Comparison of ENCODE assay signal across 9 mouse cellular contexts in the genomic region with DNA sequence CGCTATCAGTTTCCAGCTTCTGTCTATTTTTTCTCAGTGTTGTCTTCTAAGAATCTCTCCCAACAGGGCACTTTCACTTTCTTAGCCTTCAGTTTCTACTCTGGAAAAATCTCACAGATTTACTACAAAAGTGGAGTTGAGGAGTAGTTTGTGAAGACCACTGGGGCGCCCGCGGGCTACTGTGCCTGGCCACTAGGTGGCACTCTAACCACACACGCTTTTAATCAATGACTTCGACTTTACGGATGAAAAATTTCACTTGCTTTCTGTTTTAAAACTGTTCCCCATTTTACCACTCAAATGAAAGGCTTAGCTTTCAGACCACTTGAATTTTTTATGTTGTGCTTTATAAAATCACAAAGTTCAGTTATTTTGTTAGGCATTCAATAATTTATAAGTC.
A peak's percentile ranks its signal among the peaks of the same experiment; 100 is the strongest.
DNase-seq lines count a peak whose midpoint lies in the region; ATAC-seq and TF ChIP-seq lines count a peak whose summit lies in the region.
"Had no signal": no experiment of that assay in that cellular context is flagged by ENCODE, and none has a peak within 500 bp of the region (broad histone marks: within the 10 kb centered on the region; RNA-seq: fewer than 3 reads in every experiment).

No protein-coding gene starts in this region.

- no peaks in the 10 kb centered on the region for H3K9me3 ChIP-seq in kidney, embryonic 15.5 days (replicated peaks)
- H3K9me3 ChIP-seq in kidney, embryonic 16.5 days (ENCODE audit: low read length): no peaks in the 10 kb centered on the region
- no peaks in the 10 kb centered on the region for H3K9me3 ChIP-seq in limb, embryonic 15.5 days
- H3K9me3 ChIP-seq: embryonic facial prominence, embryonic 13.5 days had no signal

- 11% methylated on average over 7 of the region's 7 CpGs for WGBS in kidney, embryonic 15.5 days
- WGBS in kidney, embryonic 16.5 days: 12% methylated on average over 7 of the region's 7 CpGs
- WGBS in limb, embryonic 15.5 days: 4% methylated on average over 7 of the region's 7 CpGs

- peak; percentile 3 for DNase-seq in kidney, adult 11 months
- peak; percentile 35 for DNase-seq in cerebellum, adult 9-10 months
- peak; percentile 55 to 72 for DNase-seq in frontal cortex, postnatal 25 days (ENCODE audit: low spot score in 2 of 2)
- DNase-seq in neural tube, embryonic 10.5 days (ENCODE audit: extremely low spot score, low spot score): peak; percentile 63

- no peak for TF ChIP-seq POLR2A in testis, adult 2 months (IDR thresholded peaks at IDR 0.05; ENCODE audit: control insufficient read depth, low read depth, low read length)

- no peak for ATAC-seq in kidney, embryonic 15.5 days (replicated peaks; ENCODE audit: low FRiP score)
- ATAC-seq in kidney, embryonic 16.5 days (ENCODE audit: low FRiP score, low TSS enrichment): no peak
- ATAC-seq in limb, embryonic 15.5 days (ENCODE audit: insufficient number of reproducible peaks, low FRiP score, low TSS enrichment, low read depth): no peak

- TF ChIP-seq CTCF in testis, adult 2 months (IDR thresholded peaks at IDR 0.05; ENCODE audit: control insufficient read depth, insufficient read depth, insufficient replicate concordance, low read depth, low read length): peak; percentile 80; the same call in 1 of the 2 replicates

- no peak overlapping the region for H3K4me2 ChIP-seq in kidney, embryonic 15.5 days
- H3K4me2 ChIP-seq in kidney, embryonic 16.5 days (replicated peaks; ENCODE audit: low read depth, low read length): 0 out of 2 replicates have a peak overlapping the region, but pooled peaks have one; percentile 7
- 0 out of 2 replicates have a peak overlapping the region, but pooled peaks have one; percentile 17 for H3K4me2 ChIP-seq in limb, embryonic 15.5 days
- H3K4me2 ChIP-seq: embryonic facial prominence, embryonic 13.5 days had no signal

- H3K9ac ChIP-seq in kidney, embryonic 15.5 days: no peak overlapping the region
- H3K9ac ChIP-seq in kidney, embryonic 16.5 days (replicated peaks; ENCODE audit: low read length): no peak overlapping the region
- no peak overlapping the region for H3K9ac ChIP-seq in limb, embryonic 15.5 days
- H3K9ac ChIP-seq: embryonic facial prominence, embryonic 13.5 days had no signal

- H3K27me3 ChIP-seq in kidney, embryonic 15.5 days: no peaks in the 10 kb centered on the region
- no peaks in the 10 kb centered on the region for H3K27me3 ChIP-seq in kidney, embryonic 16.5 days (ENCODE audit: insufficient read depth, low read length)
- H3K27me3 ChIP-seq in limb, embryonic 15.5 days: no peaks in the 10 kb centered on the region
- H3K27me3 ChIP-seq in testis, adult 2 months (ENCODE audit: control insufficient read depth, insufficient read depth, low read length): no peaks in the 10 kb centered on the region
- H3K27me3 ChIP-seq: embryonic facial prominence, embryonic 13.5 days had no signal

- no peaks in the 10 kb centered on the region for H3K4me1 ChIP-seq in kidney, embryonic 15.5 days
- no peaks in the 10 kb centered on the region for H3K4me1 ChIP-seq in kidney, embryonic 16.5 days (ENCODE audit: insufficient read depth, low read length)
- no peaks in the 10 kb centered on the region for H3K4me1 ChIP-seq in limb, embryonic 15.5 days
- H3K4me1 ChIP-seq in testis, adult 2 months (ENCODE audit: control insufficient read depth, insufficient read depth, low read length): no peaks in the 10 kb centered on the region
- H3K4me1 ChIP-seq: embryonic facial prominence, embryonic 13.5 days had no signal

- H3K27ac ChIP-seq in kidney, embryonic 15.5 days: no peak overlapping the region
- no peak overlapping the region for H3K27ac ChIP-seq in kidney, embryonic 16.5 days (ENCODE audit: low read length)
- no peak overlapping the region for H3K27ac ChIP-seq in limb, embryonic 15.5 days
- no peak overlapping the region for H3K27ac ChIP-seq in testis, adult 2 months (ENCODE audit: control insufficient read depth, insufficient read depth, low read depth, low read length)
- H3K27ac ChIP-seq: embryonic facial prominence, embryonic 13.5 days had no signal

- H3K4me3 ChIP-seq in kidney, embryonic 15.5 days (replicated peaks): no peak overlapping the region; the same call in 1 of the 2 replicates
- H3K4me3 ChIP-seq in kidney, embryonic 16.5 days (ENCODE audit: low read length): no peak overlapping the region
- H3K4me3 ChIP-seq in limb, embryonic 15.5 days: peak overlapping the region; percentile 10; the same call in 1 of the 2 replicates
- no peak overlapping the region for H3K4me3 ChIP-seq in testis, adult 2 months (ENCODE audit: control insufficient read depth, low read depth, low read length)
- H3K4me3 ChIP-seq: embryonic facial prominence, embryonic 13.5 days had no signal

- no peaks in the 10 kb centered on the region for H3K36me3 ChIP-seq in kidney, embryonic 15.5 days
- H3K36me3 ChIP-seq in kidney, embryonic 16.5 days (ENCODE audit: insufficient read depth, low read length): no peaks in the 10 kb centered on the region
- no peaks in the 10 kb centered on the region for H3K36me3 ChIP-seq in limb, embryonic 15.5 days
- H3K36me3 ChIP-seq in testis, adult 2 months (ENCODE audit: control insufficient read depth, insufficient read depth, low read length): no peaks in the 10 kb centered on the region
- H3K36me3 ChIP-seq: embryonic facial prominence, embryonic 13.5 days had no signal

Comparison
In these comparisons a context has a peak if more than half of its experiments do, and no peak if none do; other contexts are left out.
1. DNase-seq: peak in every context shown above with its lines; median percentile 64 in frontal cortex, postnatal 25 days; 63 in neural tube, embryonic 10.5 days; 35 in cerebellum, adult 9-10 months; 3 in kidney, adult 11 months.